18 mouse cellular contexts compared by ENCODE assay signal in the genomic region with DNA sequence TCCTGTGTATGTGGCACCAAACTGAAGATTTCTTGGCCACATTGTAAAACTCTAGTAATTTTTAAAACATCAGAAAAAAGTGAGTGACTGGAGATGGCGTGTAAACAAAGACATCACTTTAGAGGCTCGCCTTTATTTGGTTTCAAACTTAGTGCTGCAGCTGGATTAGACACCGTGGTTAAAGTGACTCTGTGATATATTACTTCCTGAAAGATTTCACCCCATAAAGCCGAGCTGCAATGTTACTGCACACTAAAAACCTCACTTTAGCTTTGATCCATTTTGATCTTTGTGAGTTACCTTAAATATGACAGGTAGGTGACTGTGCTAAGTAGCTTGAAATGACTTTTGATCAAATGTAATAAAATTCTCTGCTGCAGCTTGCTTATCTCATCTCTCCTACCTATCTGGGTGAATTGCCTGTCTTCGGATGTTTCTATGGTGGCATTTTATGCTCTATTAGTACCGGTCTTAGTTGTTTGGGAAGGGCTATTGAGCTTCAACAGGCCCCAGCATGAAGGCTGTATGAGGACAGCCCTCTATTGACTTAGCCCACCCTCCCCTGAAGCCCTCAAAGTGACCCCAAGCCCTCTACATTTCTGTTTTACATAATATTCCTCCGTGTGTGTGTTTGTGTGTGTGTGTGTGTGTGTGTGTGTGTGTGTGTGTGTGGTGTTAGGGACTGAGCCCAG. TPM values are rescaled to one million over a fixed set of nuclear protein-coding genes. Genes with fewer than 3 reads are reported as not detected.
"Had no signal": no experiment of that assay in that cellular context is flagged by ENCODE, and none has a peak within 500 bp of the region (broad histone marks: within the 10 kb centered on the region; RNA-seq: fewer than 3 reads in every experiment).

No protein-coding gene starts in this region.

- H3K4me1 ChIP-seq: liver, embryonic 15.5 days; midbrain, embryonic 12.5 days had no signal

- H3K4me3 ChIP-seq: layer of hippocampus, adult 2 months; limb, embryonic 13.5 days; liver, embryonic 15.5 days; megakaryocyte, embryonic 14.5 days; midbrain, embryonic 12.5 days had no signal

- H3K9me3 ChIP-seq: limb, embryonic 13.5 days; liver, embryonic 15.5 days; midbrain, embryonic 12.5 days had no signal

- ATAC-seq: midbrain, embryonic 16.5 days had no signal

- H3K9ac ChIP-seq: limb, embryonic 13.5 days; liver, embryonic 15.5 days; midbrain, embryonic 12.5 days had no signal

- H3K27me3 ChIP-seq: limb, embryonic 13.5 days; liver, embryonic 15.5 days; midbrain, embryonic 12.5 days had no signal

- H3K27ac ChIP-seq: limb, embryonic 13.5 days; liver, embryonic 15.5 days; macrophage; midbrain, embryonic 12.5 days had no signal

- H3K4me2 ChIP-seq: limb, embryonic 13.5 days; liver, embryonic 11.5 days; liver, embryonic 15.5 days; midbrain, embryonic 12.5 days had no signal

- H3K36me3 ChIP-seq: limb, embryonic 13.5 days; liver, embryonic 15.5 days; midbrain, embryonic 12.5 days had no signal

- DNase-seq: kidney, adult 8-10 months; kidney, postnatal 4 days; left cerebral cortex, postnatal 4 days; lung, adult 2 months; lung, postnatal 10 days; right cerebral cortex, postnatal 4 days; spleen, adult 18-20 months; thymus, adult 18-20 months; thymus, postnatal 14 days had no signal

RNA-seq across cellular contexts. Expression of gene Cnr1, which starts 32.1 kb away (rescaled TPM):
- total RNA-seq: neutrophil, adult 5-6 weeks had no signal
